Mouse (Mus musculus): Measurements from ENCODE around the gene Cd52.

The Cd52 gene

GRCm38 (mm10) chr4:134091225-134091529 is 3.7 kb downstream of the Cd52 start:
- DNase-seq (ENCODE audit: low spot score in 2 of 2) = no peak

DNA sequence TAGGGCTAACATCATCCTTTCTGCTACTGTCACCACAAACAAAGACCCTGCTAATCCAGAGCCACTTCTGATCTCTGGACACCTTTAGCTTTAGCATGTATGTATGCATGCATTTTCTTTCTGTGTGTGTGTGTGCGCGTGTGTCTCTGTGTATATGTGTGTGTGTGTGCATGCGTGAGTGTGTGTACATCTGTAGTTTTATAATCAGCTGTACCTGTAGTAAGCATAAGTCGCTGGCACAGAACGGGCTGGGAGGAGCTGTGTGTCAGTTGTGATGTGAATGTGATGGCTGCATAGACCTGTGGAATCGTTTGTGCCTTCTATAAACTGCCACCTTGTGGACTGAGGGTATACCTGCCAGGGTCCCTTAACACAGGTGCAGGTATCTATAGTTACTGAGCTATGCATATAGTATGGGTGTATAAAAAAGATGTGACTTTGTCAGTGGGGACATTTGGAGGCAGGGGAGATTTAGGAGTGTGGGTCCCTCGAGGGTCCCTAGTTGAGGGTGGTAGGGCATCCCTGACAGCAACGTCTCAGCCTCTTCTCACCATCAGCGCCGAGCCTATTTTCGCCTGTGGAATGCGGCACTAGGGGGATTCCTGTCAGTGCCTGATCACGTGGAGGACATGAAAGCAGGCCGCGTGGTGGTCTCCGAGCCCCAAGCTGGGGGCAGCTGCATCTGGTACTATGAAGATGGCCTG is 4.2 kb downstream of the Cd52 start:
- no peak for DNase-seq (ENCODE audit: low spot score in 2 of 2)

GRCm38 (mm10) chr4:134089029-134089428 is 5.9 kb downstream of the Cd52 start:
- DNase-seq (ENCODE audit: low spot score in 2 of 2) = no peak

DNA sequence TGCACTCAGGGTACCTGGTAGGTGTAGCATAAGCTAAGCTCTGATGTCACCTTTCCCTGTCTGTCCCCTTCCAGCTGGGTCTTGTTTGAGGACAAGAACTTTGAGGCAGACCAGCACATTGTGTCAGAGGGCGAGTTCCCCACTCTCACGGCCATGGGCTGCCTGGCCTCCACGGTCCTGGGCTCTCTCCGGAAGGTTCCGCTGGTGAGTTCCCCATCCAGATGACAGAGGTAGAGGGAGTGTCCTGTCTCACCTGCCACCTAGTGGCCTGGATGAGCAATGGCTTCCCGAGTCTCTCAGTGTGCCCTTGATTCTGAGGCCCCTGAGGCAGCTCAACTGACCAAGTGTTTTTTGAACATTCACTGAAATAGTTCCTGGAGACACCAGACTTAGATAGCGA is 7.5 kb downstream of the Cd52 start:
- DNase-seq (ENCODE audit: low spot score in 2 of 2) = no peak

- no peak for DNase-seq (ENCODE audit: low spot score in 2 of 2)
Observed at GRCm38 (mm10) chr4:134084999-134085398, 9.9 kb downstream of the Cd52 start.

DNA sequence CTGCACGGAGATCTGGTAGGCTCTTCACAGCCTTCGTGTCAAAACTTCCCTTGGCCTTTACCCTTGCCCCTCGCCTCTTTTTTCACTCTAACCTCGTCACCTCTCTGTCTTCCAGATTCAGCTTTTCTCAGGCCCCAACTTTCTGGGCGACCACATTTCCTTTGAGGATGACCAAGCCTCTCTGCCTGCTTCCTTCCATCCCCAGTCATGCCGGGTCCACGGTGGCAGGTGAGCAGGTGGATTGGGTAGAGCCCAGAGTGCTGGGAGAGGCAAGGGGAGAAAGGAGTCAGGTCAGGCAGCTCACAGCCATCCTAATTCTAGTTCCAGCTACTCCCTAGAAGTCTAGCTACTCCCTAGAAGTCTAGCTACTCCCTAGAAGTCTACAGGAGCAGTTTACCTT is 12.4 kb downstream of the Cd52 start:
- no peak for DNase-seq (ENCODE audit: low spot score in 2 of 2)

DNA sequence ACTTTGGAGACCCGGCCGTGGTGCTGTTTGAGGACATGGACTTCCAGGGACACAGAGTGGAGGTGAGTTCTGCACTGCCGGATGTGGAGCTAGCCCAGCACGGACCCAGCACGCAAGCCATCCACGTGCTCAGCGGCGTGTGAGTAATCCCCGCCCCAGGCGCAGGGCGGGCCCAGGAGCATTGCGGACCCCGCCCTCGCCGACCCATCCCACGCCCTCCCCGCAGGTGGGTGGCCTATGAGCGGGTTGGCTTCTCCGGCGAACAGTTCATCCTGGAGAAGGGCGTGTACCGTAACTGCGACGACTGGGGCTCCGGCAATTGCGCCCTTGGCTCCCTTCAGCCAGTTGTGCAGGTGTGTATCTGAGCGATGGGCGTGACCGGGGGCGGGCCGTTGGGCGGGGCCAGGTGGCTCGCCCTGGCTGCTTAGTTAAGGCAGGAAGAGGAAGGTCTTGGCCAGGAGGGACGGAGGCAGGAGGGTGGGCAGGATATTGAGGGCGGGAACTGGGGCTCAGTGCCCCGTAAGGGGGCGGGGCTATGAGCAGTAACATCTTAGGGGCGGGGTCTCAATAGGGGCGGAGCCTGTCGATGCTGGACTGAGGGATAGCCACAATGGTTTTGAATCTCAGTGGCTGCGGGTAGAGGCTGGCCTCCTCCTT is 13.0 kb downstream of the Cd52 start:
- DNase-seq (ENCODE audit: low spot score in 2 of 2) = peak; percentile 59 to 66

DNA sequence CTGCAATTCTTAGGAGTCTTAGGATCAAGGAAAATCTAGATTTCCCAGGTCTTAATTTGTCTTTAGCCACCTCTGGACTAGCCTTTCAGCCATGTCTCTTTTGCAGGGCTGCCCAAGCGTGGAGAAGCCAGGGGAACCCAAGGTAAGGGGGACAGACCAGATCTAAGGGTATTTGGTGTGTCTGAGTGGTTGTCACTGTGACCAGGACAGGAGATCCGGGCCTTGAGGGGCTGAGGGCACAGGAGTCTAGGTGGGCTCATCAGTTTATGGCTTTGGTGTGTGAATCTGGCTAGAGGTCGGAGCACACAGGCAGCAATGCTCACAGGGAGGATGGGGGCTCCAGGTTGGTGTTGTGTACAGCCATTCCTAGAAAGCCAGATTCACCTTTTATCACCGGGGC is 14.2 kb downstream of the Cd52 start:
- no peak for DNase-seq (ENCODE audit: low spot score in 2 of 2)

GRCm38 (mm10) chr4:134078694-134079093 is 16.2 kb downstream of the Cd52 start:
- peak in 1 of 2 experiments; percentile 43 for DNase-seq (ENCODE audit: low spot score in 2 of 2)

DNA sequence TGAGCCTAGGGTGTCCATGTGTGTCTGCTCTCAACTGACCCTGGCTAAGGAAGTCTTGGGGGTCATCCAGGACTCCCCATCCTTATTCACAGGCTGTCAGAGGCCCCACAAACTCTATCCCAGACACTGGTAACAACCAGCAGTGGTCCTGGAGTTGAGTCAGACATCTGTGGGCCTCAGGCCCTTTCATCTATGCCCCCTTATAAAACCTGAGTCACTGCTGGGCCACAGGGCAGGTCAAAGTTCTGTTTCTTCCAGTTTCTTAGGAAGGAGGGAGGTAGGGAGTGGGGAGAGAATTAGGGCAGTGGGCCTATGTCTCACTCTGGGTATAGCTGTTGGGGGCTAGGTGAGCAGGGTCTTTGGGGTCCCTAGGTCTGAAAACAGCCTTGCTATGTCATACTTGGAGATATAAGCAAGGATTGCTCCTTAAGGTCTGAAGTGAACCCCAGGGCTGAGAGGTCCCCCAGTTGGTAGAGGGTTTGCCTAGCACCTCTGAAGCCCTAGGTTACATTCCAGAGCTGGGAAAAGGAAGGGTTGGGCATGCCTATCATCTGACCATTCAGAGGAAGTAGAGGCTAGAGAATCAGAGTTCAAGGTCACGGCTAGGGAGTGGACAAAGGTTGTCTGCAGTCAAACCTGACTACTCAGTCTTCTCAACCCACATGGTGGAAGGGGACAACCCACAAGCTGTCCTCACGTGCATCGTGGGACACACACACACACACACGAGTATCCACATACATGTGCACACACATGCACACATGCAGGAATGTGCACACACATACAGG is 25.9 kb downstream of the Cd52 start:
- DNase-seq (ENCODE audit: low spot score in 2 of 2) = no peak

GRCm38 (mm10) chr4:134067833-134068544 is 26.9 kb downstream of the Cd52 start:
- DNase-seq (ENCODE audit: low spot score in 2 of 2) = no peak

DNA sequence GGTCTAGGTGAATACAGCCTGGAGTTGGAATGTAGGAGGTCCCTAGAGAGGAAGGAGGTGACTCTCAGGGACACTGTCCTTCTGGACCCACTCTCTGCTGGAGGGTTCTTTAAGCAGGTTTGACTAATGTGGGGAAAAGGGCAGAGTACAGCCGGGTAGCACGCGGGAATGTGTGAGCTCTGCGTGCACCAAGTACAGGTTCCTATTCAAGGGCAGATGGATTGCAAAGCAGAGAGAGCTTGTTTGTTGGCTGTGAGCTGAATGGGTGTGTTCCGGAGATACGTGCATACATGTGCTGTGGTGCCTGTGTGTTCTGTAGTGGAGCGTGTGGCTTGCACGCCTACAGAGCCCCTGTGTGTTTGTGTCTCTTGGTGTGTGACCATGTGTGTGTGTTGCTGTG is 27.5 kb downstream of the Cd52 start:
- DNase-seq (ENCODE audit: low spot score in 2 of 2) = no peak

- no peak for DNase-seq (ENCODE audit: low spot score in 2 of 2)
Observed at GRCm38 (mm10) chr4:134065431-134066004, 29.4 kb downstream of the Cd52 start.

- no peak for DNase-seq (ENCODE audit: low spot score in 2 of 2)
Observed at GRCm38 (mm10) chr4:134062561-134062960, 32.3 kb downstream of the Cd52 start.

DNA sequence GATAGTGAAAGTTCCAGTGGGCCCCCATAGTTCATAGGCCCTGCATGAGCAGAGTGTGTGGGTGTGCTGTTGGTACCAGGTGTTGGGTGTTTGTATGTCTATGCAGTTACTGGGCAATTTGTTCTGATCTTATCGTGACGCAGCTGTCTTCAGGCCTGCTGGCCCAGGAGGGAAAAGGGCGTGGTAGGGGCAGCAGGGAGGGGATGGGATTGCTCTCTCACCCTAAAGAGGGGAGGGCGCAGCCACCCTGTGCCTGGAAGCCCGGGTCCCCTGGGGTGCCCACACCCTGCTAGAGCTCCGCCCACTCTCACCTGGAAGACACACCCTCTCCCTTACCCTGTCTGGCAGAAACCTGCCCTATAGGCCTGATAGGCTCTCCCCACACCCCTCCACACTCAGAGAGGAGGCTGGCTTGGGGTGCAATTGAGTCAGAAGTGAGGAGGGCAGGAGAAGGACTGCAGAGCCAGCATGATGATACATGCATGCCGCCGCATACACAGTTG is 32.9 kb downstream of the Cd52 start:
- DNase-seq (ENCODE audit: low spot score in 2 of 2) = no peak

DNA sequence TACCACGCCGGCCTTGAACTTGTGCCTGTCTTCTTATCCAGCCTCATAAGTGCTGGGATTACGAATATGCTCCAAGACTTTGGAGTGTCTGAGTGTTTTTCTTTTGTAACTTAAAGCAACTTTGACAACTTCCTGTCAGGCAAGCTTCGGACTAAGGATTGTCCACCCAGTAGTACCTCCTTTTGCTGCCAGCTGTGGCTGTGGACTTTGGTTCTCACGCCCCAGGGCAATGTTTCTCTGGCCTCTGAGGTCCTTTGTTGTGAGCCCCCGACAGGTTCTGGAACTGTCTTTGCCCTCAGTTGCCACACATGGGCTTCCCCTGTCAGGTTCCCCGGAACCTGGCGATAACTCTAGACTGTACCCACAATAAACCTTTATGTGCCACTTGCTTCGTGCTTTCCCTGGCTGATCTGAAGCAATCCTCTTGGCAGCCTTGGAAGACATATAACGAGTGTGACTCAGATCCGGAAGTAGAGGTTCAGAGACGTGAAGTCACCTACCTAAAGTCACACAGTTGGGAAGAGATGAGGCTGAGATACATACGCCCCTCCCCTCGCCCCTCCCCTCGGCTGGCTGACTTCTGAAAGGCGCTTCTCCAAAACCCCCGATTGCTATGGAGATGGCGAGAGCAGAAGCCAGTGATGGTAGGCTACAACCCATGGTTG is 33.6 kb downstream of the Cd52 start:
- DNase-seq (ENCODE audit: low spot score in 2 of 2) = no peak

DNA sequence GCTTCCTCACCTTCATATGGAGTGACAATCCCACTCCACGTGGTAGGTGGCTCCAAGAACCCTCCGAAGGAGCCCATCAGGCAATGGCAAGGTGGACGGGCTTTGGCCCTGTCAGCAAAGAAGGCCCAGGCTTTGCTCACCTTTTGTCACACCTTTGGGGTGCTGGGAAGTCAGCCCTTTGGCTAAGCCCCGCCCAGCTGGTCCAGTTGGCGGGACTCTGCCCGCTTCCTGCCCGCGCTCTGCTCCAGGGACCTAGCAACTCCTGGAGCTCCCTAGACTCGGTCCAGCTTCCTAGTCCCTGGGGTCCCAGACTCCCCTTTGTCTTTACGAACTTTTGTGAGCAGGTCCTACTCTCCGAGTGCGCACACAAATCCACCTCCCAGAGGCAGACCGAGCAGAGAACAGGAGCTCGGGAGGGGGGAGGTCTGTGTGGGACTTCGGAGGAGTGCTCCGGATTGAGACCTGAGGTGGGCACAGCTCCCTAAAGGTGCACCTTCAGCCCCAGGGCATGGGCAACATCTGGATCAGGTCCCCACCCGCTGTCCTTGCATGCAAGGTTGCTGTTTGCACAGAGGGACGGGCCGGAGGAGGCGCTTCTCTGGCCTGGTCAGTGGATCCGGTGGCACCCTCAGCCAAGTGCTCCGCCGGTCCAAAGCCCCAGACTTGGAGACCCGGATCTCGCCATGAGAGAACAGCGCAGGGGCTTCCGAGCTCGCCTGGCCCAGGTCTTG is 34.6 kb downstream of the Cd52 start, which contains the start of gene Crybg2:
TSS of gene Crybg2 (plus strand) at position 681 of the 731 bp plus-strand sequence.
- DNase-seq (ENCODE audit: low spot score in 2 of 2) = no peak

- no peak for DNase-seq (ENCODE audit: low spot score in 2 of 2)
Observed at GRCm38 (mm10) chr4:134058908-134059307, 36.0 kb downstream of the Cd52 start.

- DNase-seq (ENCODE audit: low spot score in 2 of 2) = no peak
Observed at GRCm38 (mm10) chr4:134058166-134058715, 36.6 kb downstream of the Cd52 start.

GRCm38 (mm10) chr4:134053538-134053937 is 41.3 kb downstream of the Cd52 start, which contains the start of gene Zfp683:
Gene Zfp683 (plus strand): TSS chr4:134053838.
- DNase-seq (ENCODE audit: low spot score in 2 of 2) = no peak

Measured in frontal cortex, postnatal 36 days (tissue).